Mouse (Mus musculus): ENCODE data around the gene Ctnnd2.
A peak's percentile ranks its signal among the peaks of the same experiment; 100 is the strongest.

Ctnnd2 gene

DNA sequence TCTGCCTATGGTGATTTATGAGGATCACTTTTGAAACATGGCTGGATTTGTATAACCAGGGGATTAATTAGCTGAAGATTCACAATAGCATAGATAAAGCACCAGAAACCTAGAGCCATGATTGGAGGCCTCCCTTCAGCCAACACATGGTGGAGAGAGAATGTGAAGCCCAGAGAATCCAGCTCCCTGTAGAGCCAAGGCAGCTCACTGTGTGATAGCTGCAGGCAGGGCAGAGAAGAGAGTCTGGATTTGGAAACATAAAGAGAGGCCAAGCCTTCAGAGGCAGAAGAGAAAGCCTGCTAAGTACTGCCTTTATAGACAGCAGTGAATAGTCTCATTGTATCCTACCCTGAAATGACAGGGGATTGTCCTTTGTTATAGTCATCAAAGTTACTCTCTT is 340.7 kb downstream of the Ctnnd2 start:
- no peak for DNase-seq (ENCODE audit: low spot score in 2 of 2)

GRCm38 (mm10) chr15:30515425-30515824 is 343.0 kb downstream of the Ctnnd2 start:
- no peak for DNase-seq (ENCODE audit: low spot score in 2 of 2)

- DNase-seq (ENCODE audit: low spot score in 2 of 2), result no peak
Observed at GRCm38 (mm10) chr15:30541459-30541858, 369.1 kb downstream of the Ctnnd2 start.

DNA sequence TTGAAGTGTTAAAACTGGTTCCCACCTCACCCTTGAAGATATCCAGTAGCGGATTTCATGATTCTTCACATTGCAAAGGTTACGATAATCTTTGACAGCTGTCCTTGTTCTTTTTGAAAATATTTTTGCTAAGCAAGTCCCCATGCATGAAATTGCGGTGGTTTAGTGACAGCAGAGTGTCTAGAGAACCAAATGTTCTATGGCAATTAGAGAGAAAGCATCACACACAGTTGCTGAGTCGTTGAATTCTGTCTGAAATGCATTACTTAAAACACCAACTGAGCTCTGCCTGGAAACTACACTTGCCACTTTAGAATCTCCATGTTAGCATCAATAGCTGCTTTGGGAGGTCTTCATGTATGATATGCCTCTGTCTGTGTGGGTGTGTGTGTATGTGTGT is 375.9 kb downstream of the Ctnnd2 start:
- DNase-seq (ENCODE audit: low spot score in 2 of 2), result no peak

DNA sequence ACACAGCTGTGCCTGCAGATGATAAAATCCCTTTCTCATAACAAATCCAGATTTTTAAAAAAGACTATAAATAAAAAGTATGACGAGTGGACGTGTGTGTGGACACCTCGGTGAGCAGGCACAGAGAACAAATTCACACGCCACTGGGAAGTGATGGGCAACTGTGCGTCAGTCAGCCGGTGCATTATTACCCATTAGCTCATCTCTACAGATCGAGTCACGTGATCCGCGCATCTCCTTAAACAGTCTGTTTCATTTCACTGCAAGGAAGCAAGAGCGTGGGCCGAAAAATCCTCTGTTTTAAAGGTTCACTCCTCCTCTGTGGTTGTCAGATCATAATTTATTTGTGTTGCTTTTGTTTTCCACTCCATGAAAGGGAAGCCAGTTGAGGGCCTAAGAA is 378.6 kb downstream of the Ctnnd2 start:
- DNase-seq (ENCODE audit: low spot score in 2 of 2), result no peak

DNA sequence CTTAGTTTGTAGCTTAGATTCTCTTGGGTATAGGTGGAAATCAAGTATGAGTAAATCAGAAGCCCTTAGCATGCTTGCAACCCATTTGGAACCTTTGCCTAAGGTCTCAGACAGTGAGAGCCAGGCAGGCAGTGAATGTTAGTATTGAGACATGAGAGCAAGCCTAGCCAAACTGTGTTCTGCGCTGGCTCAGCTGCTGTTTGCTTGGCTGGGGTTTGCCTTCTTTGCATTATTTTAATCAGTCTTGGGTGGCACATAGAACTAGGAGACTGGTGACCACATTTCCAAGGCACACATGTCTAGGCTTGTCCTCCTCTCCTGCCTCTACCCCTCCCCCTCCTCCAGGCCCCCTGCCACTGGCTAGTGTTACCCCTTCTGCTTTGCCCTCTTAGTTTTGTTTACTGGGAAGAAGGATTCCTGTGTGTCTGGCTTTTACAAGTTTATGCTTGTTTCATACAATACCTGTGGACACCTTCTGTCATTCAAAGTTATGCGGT is 381.6 kb downstream of the Ctnnd2 start:
- no peak for DNase-seq (ENCODE audit: low spot score in 2 of 2)

- no peak for DNase-seq (ENCODE audit: low spot score in 2 of 2)
Observed at GRCm38 (mm10) chr15:30555787-30556186, 383.4 kb downstream of the Ctnnd2 start.

- DNase-seq (ENCODE audit: low spot score in 2 of 2), result no peak
Observed at GRCm38 (mm10) chr15:30562375-30562774, 390.0 kb downstream of the Ctnnd2 start.

- no peak for DNase-seq (ENCODE audit: low spot score in 2 of 2)
Observed at GRCm38 (mm10) chr15:30564594-30564993, 392.2 kb downstream of the Ctnnd2 start.

GRCm38 (mm10) chr15:30570254-30570800 is 397.9 kb downstream of the Ctnnd2 start:
- DNase-seq (ENCODE audit: low spot score in 2 of 2), result no peak

- DNase-seq (ENCODE audit: low spot score in 2 of 2), result no peak
Observed at GRCm38 (mm10) chr15:30587446-30587845, 415.1 kb downstream of the Ctnnd2 start.

- no peak for DNase-seq (ENCODE audit: low spot score in 2 of 2)
Observed at GRCm38 (mm10) chr15:30590865-30591264, 418.5 kb downstream of the Ctnnd2 start.

DNA sequence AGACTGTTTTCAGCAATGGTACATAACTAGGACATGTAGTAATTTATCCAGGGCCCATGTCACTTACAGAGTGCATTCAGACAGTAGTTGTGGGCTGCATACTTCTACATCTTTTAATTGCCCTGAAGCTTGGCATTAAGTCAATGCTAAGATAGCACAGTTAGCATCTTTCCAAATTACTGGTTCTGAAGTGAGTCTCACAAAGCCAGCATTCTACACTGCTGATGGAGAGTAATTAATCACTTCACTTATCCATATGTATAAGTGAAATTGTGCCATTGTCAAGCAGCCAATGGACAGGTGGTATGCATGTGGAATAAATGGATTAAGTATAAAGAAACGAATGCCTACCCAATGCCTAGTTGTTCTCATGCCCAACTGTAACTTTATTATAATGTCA is 423.1 kb downstream of the Ctnnd2 start:
- no peak for DNase-seq (ENCODE audit: low spot score in 2 of 2)

DNA sequence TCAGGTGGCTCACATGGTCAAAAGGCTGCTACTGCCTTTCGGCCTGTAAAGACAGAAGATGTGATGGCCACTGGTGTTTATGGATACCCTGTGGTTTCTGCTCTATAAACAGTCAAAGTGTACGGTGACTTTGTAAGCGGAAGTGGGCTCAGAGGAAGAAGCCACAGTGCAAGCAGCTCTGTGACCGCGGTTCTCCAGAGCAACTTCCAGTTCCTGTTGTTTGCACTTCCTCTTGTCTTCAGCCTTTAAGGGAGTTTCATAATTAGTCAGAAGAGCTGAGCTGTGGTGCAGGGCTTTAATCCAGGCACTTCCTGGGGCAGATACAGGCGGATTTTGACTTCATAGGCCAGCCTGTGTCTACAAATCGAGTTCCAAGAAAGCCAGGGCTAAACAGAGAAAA is 438.2 kb downstream of the Ctnnd2 start:
- peak; percentile 68 to 69 for DNase-seq (ENCODE audit: low spot score in 2 of 2)

DNA sequence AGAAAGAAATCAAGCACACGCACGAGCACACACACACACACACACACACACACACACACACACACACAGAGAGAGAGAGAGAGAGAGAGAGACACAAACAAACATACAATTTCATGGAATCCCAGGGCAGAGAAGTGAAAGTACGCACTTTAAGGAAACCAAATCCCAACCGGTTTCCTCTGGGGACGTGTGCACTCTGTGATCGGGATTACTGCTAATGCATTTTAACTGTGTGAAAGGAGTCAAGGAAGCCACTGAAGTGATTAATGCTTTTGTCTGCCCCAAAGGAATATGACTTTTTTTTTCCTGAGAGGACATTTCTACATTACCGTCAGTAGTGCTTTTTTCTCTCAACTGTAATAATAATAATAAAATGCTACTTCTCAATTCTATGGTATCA is 443.1 kb downstream of the Ctnnd2 start:
- no peak for DNase-seq (ENCODE audit: low spot score in 2 of 2)

DNA sequence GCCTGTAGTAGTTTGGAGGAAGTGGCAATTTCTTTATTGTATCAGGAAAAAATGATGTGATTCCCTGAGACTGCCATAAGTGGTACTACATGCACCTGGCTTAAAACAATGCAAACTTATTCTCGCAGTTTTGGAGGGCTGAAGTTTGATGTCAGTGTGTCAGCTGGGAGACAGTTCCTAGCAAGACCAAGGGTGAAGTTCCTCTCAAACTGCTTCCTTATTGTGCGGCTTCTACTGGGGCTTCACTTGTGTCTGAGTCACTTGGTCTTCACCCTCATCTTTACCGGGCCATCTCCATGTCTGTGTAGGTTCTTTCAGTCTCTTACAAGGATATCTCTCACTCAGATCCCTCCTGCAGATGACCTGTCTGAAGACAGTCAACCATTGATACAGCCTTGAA is 444.5 kb downstream of the Ctnnd2 start:
- DNase-seq (ENCODE audit: low spot score in 2 of 2), result no peak

GRCm38 (mm10) chr15:30617932-30618331 is 445.5 kb downstream of the Ctnnd2 start:
- no peak for DNase-seq (ENCODE audit: low spot score in 2 of 2)

- DNase-seq (ENCODE audit: low spot score in 2 of 2), result no peak
Observed at GRCm38 (mm10) chr15:30628524-30628923, 456.1 kb downstream of the Ctnnd2 start.

DNA sequence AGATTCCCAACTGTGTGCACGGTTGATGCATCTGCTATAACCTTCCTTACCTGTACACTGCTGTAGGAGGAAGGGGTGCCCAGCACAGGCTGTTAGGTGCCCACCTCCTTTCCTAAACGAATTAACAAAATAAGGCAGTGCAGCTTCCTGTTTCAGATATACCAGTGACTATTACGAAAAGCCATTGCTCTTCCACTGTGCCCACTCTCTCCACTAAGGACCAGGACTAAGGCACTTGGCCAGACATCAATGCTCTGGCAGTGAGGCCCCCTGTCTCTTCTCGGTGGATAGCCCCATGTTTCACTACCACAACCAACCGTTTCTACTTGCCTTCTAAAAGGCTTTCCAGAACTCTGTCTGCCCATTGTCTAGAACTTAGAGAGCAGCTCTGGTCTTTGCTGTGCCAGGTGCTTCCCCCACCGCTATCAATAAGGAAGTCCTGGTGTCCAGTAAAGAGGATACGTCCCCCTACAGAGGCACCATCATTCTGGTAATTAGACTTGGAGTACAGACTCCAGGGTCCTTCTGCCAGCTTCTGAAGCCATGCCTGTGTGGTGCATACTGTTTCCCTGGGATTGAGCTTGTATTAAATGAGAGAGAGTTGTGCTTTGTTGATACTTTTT is 459.8 kb downstream of the Ctnnd2 start:
- no peak for DNase-seq (ENCODE audit: low spot score in 2 of 2)

DNA sequence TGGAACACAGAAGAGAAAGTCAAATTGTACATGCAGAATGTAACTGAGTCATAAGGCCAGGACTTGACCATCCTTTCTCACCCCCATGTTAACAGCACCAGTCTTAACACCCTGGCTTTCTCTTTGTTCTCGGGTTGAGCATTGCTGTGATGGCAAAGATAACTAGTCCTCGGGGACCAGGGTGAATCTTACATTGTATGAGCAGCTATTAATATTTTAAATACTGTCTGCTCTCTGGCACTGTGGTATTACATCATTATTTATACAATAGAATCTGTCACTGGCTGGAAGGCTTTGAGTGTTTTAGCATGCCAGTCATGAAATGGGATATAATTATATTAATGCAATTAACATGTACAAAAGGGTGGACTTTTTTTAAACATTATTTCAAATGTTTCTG is 461.5 kb downstream of the Ctnnd2 start:
- no peak for DNase-seq (ENCODE audit: low spot score in 2 of 2)

- DNase-seq (ENCODE audit: low spot score in 2 of 2), result no peak
Observed at GRCm38 (mm10) chr15:30634522-30634921, 462.1 kb downstream of the Ctnnd2 start.

- no peak for DNase-seq (ENCODE audit: low spot score in 2 of 2)
Observed at GRCm38 (mm10) chr15:30640651-30641050, 468.3 kb downstream of the Ctnnd2 start.

- DNase-seq (ENCODE audit: low spot score in 2 of 2), result no peak
Observed at GRCm38 (mm10) chr15:30645688-30646087, 473.3 kb downstream of the Ctnnd2 start.

All from natural killer cell, adult 2 months (primary cell).